Mouse (Mus musculus) hindbrain, embryonic 15.5 days (tissue): ENCODE measurements at regions not wholly inside any gene's neighbourhood (a gene's known extent, or its start where the extent isn't known, plus 50 kb on each side); places are given as distances from the start of the nearest gene placed in this dataset.

Experiments used
- ATAC-seq: fragments of 200-750 bp; cut with Nextera tagmentation; 2 replicates; pipeline ENCODE4 v1.8.0; 2017; ENCODE audit warnings: low read depth, moderate number of reproducible peaks, moderate TSS enrichment; ENCODE audit not compliant: low FRiP score
- H3K27ac ChIP-seq: fragments of 300-500 bp; sonication (generic); replicated peaks from 2 replicates; pipeline ENCODE4 v1.5.1; 2015; ENCODE audit warnings: mild to moderate bottlenecking, inconsistent platforms
- H3K27me3 ChIP-seq: fragments of 300-500 bp; sonication (generic); 2 replicates; pipeline ENCODE4 v1.6.1; 2015; ENCODE audit warnings: control low read depth, inconsistent platforms
- H3K36me3 ChIP-seq: fragments of 300-500 bp; sonication (generic); 2 replicates; pipeline ENCODE4 v1.6.1; 2015; ENCODE audit warnings: control low read depth, inconsistent platforms
- H3K4me1 ChIP-seq: fragments of 300-500 bp; sonication (generic); replicated peaks from 2 replicates; pipeline ENCODE4 v1.6.1; 2015; ENCODE audit warnings: control low read depth, inconsistent platforms
- H3K4me2 ChIP-seq: fragments of 300-500 bp; sonication (generic); 2 replicates; pipeline ENCODE4 v1.6.1; 2015; ENCODE audit warnings: moderate library complexity, mild to moderate bottlenecking, inconsistent platforms
- H3K4me3 ChIP-seq: fragments of 300-500 bp; sonication (generic); 2 replicates; pipeline ENCODE4 v1.5.1; 2015; ENCODE audit warnings: mild to moderate bottlenecking, inconsistent platforms
- H3K9ac ChIP-seq: fragments of 300-500 bp; sonication (generic); 2 replicates; pipeline ENCODE4 v1.6.1; 2015; ENCODE audit warnings: inconsistent platforms
- H3K9me3 ChIP-seq: fragments of 300-500 bp; sonication (generic); 2 replicates; pipeline ENCODE4 v1.6.1; 2016; ENCODE audit warnings: control low read depth, inconsistent platforms
- WGBS: fragments of 180-500 bp; shearing (Covaris S2); methylation state at CpG from one replicate; pipeline ENCODE4 v1.1.7; 2015; 5-methylcytosine and 5-hydroxymethylcytosine counted together

DNA sequence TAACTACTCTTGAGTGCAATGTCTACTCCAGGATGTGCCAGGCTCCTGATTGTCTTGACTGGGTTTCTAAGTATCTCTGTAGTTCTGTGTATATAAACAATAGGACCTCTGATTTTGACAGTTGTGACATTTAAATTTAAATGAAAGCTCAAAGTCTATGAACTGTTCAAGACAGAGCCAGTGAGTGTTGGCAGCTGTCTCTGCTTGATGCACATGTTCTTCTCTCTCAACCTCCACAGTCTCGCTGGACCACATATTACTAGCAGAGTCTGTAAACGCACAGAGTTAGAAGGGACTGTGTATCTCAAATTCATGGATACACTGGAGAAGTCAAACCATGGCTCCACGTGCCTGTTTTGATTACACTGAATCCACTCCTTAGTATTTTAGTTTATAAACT lies 1291.0 kb downstream of the Defb40 start:
- H3K4me3 ChIP-seq = no peak overlapping the region
- no peaks in the 10 kb centered on the region for H3K36me3 ChIP-seq
- H3K9ac ChIP-seq = no peak overlapping the region
- no peaks in the 10 kb centered on the region for H3K4me1 ChIP-seq
- ATAC-seq = no peak
- H3K9me3 ChIP-seq = no peaks in the 10 kb centered on the region
- no peak overlapping the region for H3K4me2 ChIP-seq
- H3K27me3 ChIP-seq = no peaks in the 10 kb centered on the region
- WGBS = 92% methylated on average over 3 of the region's 3 CpGs
- no peak overlapping the region for H3K27ac ChIP-seq

DNA sequence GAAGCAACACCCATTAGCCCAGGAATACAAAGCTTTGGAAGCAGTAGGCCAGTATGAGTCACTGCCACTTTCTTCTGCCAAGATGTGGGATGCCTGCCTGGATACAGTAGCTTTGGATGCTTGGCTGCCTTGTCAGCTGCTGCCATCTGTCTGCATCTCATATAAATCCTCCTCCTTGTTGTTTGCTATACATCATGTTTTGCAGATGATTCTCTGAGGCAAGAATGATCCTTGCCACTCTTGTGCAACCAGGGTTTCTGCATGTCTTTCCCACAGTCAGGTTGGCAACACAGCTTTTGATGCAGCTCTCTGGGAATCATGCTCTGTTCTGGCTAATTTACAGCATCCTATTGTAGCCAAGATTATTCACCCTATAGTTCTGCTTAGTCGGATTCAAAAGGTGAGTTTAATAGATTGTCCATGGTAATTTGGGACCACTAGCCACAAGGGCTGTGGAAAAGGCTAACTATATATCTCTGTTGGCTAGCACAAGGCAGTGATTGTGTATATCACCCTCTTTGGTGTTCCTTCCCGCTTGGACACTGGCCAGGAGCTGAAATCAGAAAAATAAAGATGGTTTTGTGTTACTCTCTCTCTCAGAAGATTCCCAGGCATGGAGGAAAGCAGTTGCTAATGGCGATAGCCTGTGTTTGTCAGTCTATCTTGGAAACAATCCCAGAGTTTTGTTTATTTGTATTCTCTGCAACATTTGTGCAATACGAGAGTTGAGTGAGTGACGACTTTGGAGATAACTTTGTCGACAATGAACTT lies 1313.5 kb downstream of the Defb40 start:
- Histone ChIP-seq H3K27me3 (no peaks in the 10 kb centered on the region), H3K4me2 (no peak overlapping the region), H3K36me3 (no peaks in the 10 kb centered on the region), H3K9ac (no peak overlapping the region), H3K27ac (peak overlapping the region; percentile 40), H3K4me3 (no peak overlapping the region), H3K4me1 (no peaks in the 10 kb centered on the region), H3K9me3 (no peaks in the 10 kb centered on the region)
- 40% methylated on average over 6 of the region's 6 CpGs for WGBS
- ATAC-seq = peak; percentile 91

DNA sequence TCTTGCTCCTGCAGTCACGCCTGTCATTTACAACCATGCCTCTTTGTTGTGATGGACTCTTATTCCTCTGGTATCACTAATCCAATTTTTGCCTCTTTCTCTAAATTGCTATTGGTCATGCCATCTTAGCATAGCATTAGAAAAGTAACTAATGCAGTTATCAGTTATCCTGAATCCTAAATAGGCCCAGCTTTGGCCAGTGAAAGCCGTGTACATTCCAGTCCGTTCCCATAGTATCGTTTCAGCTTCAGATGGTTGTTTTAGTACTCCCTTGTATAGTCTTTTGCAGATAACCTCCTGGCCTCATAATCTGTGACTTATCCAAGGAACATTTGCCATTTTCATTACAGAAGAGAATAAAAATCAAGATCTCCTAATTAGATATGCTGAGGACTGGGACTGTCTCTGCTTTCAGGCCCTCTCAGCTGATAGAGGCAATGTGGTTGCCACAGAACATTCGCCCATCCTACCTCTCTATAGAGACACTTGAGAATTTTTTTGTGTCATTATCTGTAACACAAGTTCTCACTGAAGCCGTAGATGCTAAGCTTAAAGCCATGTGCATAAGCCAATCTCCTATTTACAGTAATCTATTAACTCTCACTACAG lies 1318.2 kb downstream of the Defb40 start:
- Histone ChIP-seq H3K4me3 (no peak overlapping the region), H3K9me3 (no peaks in the 10 kb centered on the region), H3K36me3 (no peaks in the 10 kb centered on the region), H3K27me3 (no peaks in the 10 kb centered on the region), H3K9ac (no peak overlapping the region), H3K4me1 (no peaks in the 10 kb centered on the region), H3K4me2 (no peak overlapping the region), H3K27ac (no peak overlapping the region)
- ATAC-seq = no peak
- 72% methylated on average over 6 of the region's 6 CpGs for WGBS

DNA sequence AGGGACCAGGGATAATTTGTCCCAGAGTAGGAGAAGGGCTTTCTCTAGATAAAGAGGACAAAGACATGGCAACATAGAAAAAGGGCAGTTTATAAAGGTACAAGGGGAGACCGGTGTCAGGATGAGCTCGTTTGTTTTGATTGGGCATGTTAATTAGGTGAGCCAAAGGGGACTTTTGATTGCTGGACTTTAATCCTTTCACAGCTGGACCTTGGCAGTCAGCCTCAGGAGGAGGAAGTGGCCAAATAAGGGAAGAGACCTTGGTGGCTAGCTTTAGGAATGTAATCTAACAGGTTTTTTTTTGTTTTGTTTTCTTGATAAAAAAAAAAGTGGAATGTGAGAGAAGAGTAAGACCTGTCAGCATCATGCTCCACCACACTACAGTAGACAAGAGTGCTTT lies 1324.3 kb downstream of the Defb40 start:
- ATAC-seq = no peak
- WGBS = 10% methylated on average over 2 of the region's 2 CpGs
- no peaks in the 10 kb centered on the region for H3K9me3 ChIP-seq
- no peak overlapping the region for H3K4me2 ChIP-seq
- no peaks in the 10 kb centered on the region for H3K36me3 ChIP-seq
- no peak overlapping the region for H3K4me3 ChIP-seq
- H3K27ac ChIP-seq = no peak overlapping the region
- H3K9ac ChIP-seq = no peak overlapping the region
- H3K4me1 ChIP-seq = no peaks in the 10 kb centered on the region
- no peaks in the 10 kb centered on the region for H3K27me3 ChIP-seq

DNA sequence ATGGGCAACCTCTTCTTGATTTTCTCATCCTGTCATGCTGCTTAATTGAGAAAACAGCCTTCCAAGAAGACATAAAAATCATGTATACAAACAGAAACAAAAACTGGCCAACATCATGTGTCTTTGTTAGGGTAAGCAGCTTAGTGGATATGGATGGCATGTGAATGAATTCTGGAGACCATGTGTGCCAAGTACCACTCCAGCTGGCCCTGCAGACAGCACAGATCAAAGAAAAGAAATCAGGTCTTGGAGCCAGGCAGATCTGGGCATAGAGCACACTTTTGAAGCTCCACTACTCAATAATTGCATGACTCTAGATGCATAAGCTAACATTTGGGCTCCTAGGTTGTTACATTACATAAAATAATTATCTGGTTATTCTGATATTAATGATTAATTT lies 1330.5 kb downstream of the Defb40 start:
- Histone ChIP-seq H3K9me3 (no peaks in the 10 kb centered on the region), H3K4me2 (no peak overlapping the region), H3K4me3 (no peak overlapping the region), H3K27ac (no peak overlapping the region), H3K36me3 (no peaks in the 10 kb centered on the region), H3K27me3 (no peaks in the 10 kb centered on the region), H3K4me1 (no peaks in the 10 kb centered on the region), H3K9ac (no peak overlapping the region)
- ATAC-seq = no peak

DNA sequence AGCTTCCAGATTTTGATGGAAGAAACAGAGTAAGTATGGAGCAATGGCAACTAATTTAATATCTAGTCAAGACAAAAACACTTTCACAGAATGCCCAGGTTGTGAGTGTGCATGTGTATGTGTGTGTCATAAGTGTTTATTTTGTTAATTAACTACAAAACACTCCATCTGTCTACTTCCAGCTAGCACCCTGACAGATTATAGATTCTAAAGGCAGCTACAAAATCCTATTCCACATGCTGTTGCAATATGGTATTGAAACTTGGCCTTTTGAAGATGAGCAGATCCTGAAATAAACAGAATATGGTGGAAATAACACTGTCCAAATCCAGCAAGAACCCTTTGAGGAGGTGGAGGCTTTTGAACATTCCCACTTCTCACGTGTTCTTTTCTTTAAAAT lies 1356.9 kb downstream of the Defb40 start:
- Histone ChIP-seq H3K36me3 (no peaks in the 10 kb centered on the region), H3K4me1 (no peaks in the 10 kb centered on the region), H3K4me3 (no peak overlapping the region), H3K27ac (no peak overlapping the region), H3K9ac (no peak overlapping the region), H3K4me2 (no peak overlapping the region), H3K27me3 (no peaks in the 10 kb centered on the region), H3K9me3 (no peaks in the 10 kb centered on the region)
- 50% methylated on average over 1 of the region's 1 CpGs for WGBS
- ATAC-seq = no peak

DNA sequence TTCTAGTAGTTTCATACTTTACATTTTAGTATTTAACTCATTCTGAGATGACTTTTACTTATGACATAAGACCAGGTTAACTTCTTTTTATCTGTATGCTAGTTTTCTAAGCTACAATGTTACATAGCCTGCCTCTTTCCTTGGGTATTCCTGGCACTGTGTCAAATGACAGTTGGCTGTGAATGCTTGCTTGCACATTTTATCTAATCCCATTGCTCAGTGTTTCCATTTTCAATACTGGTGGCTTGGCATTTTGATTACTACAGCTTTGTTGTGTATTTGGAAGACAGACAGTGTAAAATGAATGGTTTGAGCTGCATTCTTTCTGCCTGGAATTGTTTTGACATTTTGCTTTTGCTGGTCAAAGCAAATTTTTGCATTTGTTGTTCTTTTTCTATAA lies 1359.2 kb downstream of the Defb40 start:
- H3K9ac ChIP-seq = no peak overlapping the region
- H3K27me3 ChIP-seq = no peaks in the 10 kb centered on the region
- H3K4me1 ChIP-seq = no peaks in the 10 kb centered on the region
- no peaks in the 10 kb centered on the region for H3K9me3 ChIP-seq
- H3K4me2 ChIP-seq = no peak overlapping the region
- H3K4me3 ChIP-seq = no peak overlapping the region
- H3K27ac ChIP-seq = no peak overlapping the region
- no peaks in the 10 kb centered on the region for H3K36me3 ChIP-seq
- no peak for ATAC-seq

DNA sequence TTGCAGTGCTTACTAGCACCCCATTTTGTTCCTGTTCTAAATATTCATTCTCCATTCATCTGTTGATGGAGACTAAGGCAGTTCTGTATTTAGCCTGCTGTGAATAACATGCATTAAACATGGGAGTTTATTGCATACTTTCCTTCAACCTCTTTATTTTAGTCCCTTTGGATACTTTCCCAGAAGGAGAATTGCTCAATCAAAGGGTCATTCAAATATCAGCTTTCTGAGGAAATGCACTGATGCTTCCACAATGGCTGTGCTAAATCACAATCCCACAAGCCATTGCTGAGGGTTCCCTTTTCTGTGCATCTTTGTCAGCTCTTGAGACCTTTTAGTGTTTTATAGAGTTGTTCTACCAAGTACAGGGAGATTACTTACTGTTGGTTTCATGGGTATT lies 1359.9 kb downstream of the Defb40 start:
- H3K4me1 ChIP-seq = no peaks in the 10 kb centered on the region
- no peak overlapping the region for H3K27ac ChIP-seq
- H3K36me3 ChIP-seq = no peaks in the 10 kb centered on the region
- ATAC-seq = no peak
- H3K27me3 ChIP-seq = no peaks in the 10 kb centered on the region
- no peaks in the 10 kb centered on the region for H3K9me3 ChIP-seq
- H3K4me3 ChIP-seq = no peak overlapping the region
- no peak overlapping the region for H3K4me2 ChIP-seq
- no peak overlapping the region for H3K9ac ChIP-seq

DNA sequence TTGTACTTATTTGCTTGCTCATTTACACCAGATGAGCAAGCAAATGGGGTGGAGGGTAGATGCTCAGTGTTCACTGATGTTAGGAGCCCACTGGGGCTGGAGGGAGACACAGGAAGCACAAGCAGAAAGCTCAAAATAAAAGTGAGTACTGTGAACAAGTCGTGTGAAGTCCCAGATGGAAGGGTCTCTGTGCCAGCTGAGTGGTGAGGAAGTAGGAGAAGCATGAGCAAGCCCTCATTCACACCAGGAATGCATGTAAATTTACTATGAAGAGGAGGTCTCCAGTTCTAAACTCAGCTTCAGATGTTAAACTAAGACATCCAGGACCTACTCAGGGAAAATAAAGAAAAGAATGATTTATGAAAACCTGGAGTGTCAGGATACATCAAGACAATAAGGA lies 1375.2 kb downstream of the Defb40 start:
- Histone ChIP-seq H3K9ac (no peak overlapping the region), H3K4me3 (no peak overlapping the region), H3K9me3 (no peaks in the 10 kb centered on the region), H3K27me3 (no peaks in the 10 kb centered on the region), H3K36me3 (no peaks in the 10 kb centered on the region), H3K27ac (no peak overlapping the region), H3K4me1 (no peaks in the 10 kb centered on the region), H3K4me2 (no peak overlapping the region)
- WGBS = 44% methylated on average over 1 of the region's 1 CpGs
- ATAC-seq = no peak

DNA sequence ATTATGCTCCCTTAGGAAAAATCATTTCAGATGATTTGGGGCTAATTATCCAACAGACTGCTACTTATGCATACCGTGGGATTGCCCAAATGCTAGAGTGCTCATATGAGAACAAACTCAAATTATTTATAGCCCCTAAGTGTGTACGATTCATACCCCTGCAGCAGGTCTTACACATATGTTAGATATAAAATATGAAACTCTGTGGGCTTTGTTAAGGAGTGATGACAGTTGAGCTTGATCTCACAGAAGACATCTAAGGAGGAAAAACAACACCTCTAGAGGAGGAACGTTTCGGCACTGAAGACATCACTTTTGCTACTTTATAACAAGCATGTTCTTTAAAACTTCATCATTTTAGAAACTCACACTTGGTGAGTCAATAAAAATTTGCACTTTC lies 1379.3 kb downstream of the Defb40 start:
- Histone ChIP-seq H3K27me3 (no peaks in the 10 kb centered on the region), H3K9me3 (no peaks in the 10 kb centered on the region), H3K4me1 (no peaks in the 10 kb centered on the region), H3K36me3 (no peaks in the 10 kb centered on the region), H3K27ac (no peak overlapping the region), H3K9ac (no peak overlapping the region), H3K4me3 (no peak overlapping the region), H3K4me2 (no peak overlapping the region)
- no peak for ATAC-seq
- WGBS = 84% methylated on average over 4 of the region's 4 CpGs

DNA sequence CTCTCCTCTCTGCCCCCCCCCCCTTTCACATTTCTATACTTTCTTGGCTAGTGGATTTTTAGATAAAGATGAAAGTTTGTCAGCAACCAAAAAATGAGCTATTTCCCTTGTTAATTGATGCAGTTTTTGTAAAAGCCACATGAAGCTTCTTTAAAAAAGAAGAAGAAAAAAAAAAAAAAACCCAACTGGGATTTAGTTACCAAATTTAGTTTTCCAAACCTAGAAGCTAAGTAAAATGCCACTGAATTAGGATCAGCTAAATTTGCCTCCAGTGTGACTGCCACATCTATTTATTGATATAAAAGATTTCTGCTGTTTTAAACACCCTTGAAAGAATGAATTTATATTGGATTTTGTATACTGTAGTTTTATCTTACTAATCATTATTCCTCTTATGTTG lies 1381.5 kb downstream of the Defb40 start:
- Histone ChIP-seq H3K4me3 (no peak overlapping the region), H3K4me1 (no peaks in the 10 kb centered on the region), H3K9me3 (no peaks in the 10 kb centered on the region), H3K4me2 (no peak overlapping the region), H3K9ac (no peak overlapping the region), H3K27me3 (no peaks in the 10 kb centered on the region), H3K36me3 (no peaks in the 10 kb centered on the region), H3K27ac (no peak overlapping the region)
- no peak for ATAC-seq

DNA sequence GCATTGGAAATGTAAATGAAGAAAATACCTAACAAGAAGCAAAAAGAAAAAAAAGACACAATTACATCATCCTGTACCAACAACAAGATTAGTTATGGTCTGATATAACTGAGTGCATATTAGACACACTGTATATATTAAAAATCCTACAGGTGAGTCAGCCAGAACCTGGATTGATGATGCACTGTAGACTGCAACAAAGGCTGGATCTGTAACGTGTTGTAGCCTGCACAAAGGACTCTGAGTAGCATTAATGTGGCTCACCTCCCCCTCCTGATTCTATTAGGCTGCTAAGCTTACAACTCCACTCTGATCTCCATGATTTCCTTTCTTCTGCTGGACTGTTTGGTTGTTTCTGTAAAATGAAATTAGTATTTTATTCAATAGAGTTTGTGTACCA lies 1383.4 kb downstream of the Defb40 start:
- no peaks in the 10 kb centered on the region for H3K36me3 ChIP-seq
- 46% methylated on average over 1 of the region's 1 CpGs for WGBS
- no peaks in the 10 kb centered on the region for H3K9me3 ChIP-seq
- H3K27me3 ChIP-seq = no peaks in the 10 kb centered on the region
- H3K9ac ChIP-seq = no peak overlapping the region
- no peaks in the 10 kb centered on the region for H3K4me1 ChIP-seq
- H3K4me3 ChIP-seq = no peak overlapping the region
- no peak overlapping the region for H3K4me2 ChIP-seq
- no peak for ATAC-seq
- H3K27ac ChIP-seq = no peak overlapping the region

DNA sequence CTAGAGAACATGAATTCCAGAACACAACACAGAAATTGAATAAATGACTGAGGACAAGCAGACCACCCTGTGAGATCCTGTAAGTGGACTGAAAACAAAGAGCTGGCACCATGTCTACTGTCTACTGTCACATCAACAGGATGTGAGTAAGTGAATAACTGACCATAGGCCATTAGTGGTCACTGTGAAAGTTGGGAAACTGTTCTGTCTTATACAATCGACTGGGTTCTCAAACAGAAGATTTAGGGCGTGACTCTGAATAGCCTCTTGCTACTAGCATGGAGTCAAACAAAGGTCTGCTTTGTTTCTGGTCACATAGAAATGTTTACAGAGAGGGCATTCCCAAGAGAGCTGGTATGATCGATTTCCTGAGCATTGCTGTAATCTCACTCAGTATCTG lies 1387.9 kb downstream of the Defb40 start:
- ATAC-seq = no peak
- Histone ChIP-seq H3K4me3 (no peak overlapping the region), H3K4me1 (no peaks in the 10 kb centered on the region), H3K9me3 (no peaks in the 10 kb centered on the region), H3K9ac (no peak overlapping the region), H3K4me2 (no peak overlapping the region), H3K27me3 (no peaks in the 10 kb centered on the region), H3K27ac (no peak overlapping the region), H3K36me3 (no peaks in the 10 kb centered on the region)
- WGBS = 71% methylated on average over 3 of the region's 3 CpGs
